Comparison of ENCODE assay signal across 23 mouse cellular contexts in genomic region chr15:100063229-100063773, GRCm38 (mm10). TPM values are rescaled to one million over a fixed set of nuclear protein-coding genes. Genes with fewer than 3 reads are reported as not detected.
DNase-seq lines count a peak whose midpoint lies in the region; ATAC-seq and TF ChIP-seq lines count a peak whose summit lies in the region.
"Had no signal": no experiment of that assay in that cellular context is flagged by ENCODE, and none has a peak within 500 bp of the region (broad histone marks: within the 10 kb centered on the region; RNA-seq: fewer than 3 reads in every experiment).

No protein-coding gene starts in this region.

- 0 out of 2 replicates have a peak overlapping the region, but pooled peaks have one; percentile 11 for H3K9ac ChIP-seq in liver, postnatal 0 days (replicated peaks)
- no peak overlapping the region for H3K9ac ChIP-seq in liver, embryonic 12.5 days
- no peak overlapping the region for H3K9ac ChIP-seq in intestine, postnatal 0 days (ENCODE audit: low read depth, low read length)
- no peak overlapping the region for H3K9ac ChIP-seq in stomach, postnatal 0 days (ENCODE audit: low read length)
- H3K9ac ChIP-seq: embryonic facial prominence, embryonic 13.5 days; forebrain, embryonic 12.5 days; heart, embryonic 15.5 days; hindbrain, embryonic 13.5 days had no signal

- H3K9me3 ChIP-seq in liver, postnatal 0 days (ENCODE audit: low read length): no peaks in the 10 kb centered on the region
- no peaks in the 10 kb centered on the region for H3K9me3 ChIP-seq in liver, embryonic 12.5 days (replicated peaks)
- no peaks in the 10 kb centered on the region for H3K9me3 ChIP-seq in intestine, postnatal 0 days (ENCODE audit: control insufficient read depth)
- H3K9me3 ChIP-seq in stomach, postnatal 0 days (ENCODE audit: control insufficient read depth, low read length): no peaks in the 10 kb centered on the region
- H3K9me3 ChIP-seq: embryonic facial prominence, embryonic 13.5 days; forebrain, embryonic 12.5 days; heart, embryonic 15.5 days; hindbrain, embryonic 13.5 days had no signal

- H3K27me3 ChIP-seq in liver, postnatal 0 days (ENCODE audit: insufficient read depth, low read length): no peaks in the 10 kb centered on the region
- no peaks in the 10 kb centered on the region for H3K27me3 ChIP-seq in liver, embryonic 12.5 days (replicated peaks)
- no peaks in the 10 kb centered on the region for H3K27me3 ChIP-seq in intestine, postnatal 0 days (replicated peaks; ENCODE audit: control insufficient read depth, insufficient read depth, low read length)
- H3K27me3 ChIP-seq in stomach, postnatal 0 days (ENCODE audit: control insufficient read depth, insufficient read depth, low read length): no peaks in the 10 kb centered on the region
- H3K27me3 ChIP-seq: embryonic facial prominence, embryonic 13.5 days; forebrain, embryonic 12.5 days; heart, embryonic 15.5 days; hindbrain, embryonic 13.5 days had no signal

- no peak overlapping the region for H3K4me2 ChIP-seq in liver, postnatal 0 days (ENCODE audit: low read depth, low read length)
- no peak overlapping the region for H3K4me2 ChIP-seq in liver, embryonic 12.5 days
- 0 out of 2 replicates have a peak overlapping the region, but pooled peaks have one; percentile 0 for H3K4me2 ChIP-seq in intestine, postnatal 0 days (replicated peaks; ENCODE audit: low read depth)
- no peak overlapping the region for H3K4me2 ChIP-seq in stomach, postnatal 0 days (replicated peaks; ENCODE audit: low read depth)
- H3K4me2 ChIP-seq: embryonic facial prominence, embryonic 13.5 days; forebrain, embryonic 12.5 days; heart, embryonic 11.5 days; heart, embryonic 15.5 days; hindbrain, embryonic 13.5 days had no signal

- no peaks in the 10 kb centered on the region for H3K36me3 ChIP-seq in liver, postnatal 0 days (replicated peaks; ENCODE audit: insufficient read depth, low read length)
- no peaks in the 10 kb centered on the region for H3K36me3 ChIP-seq in liver, embryonic 12.5 days
- 0 out of 2 replicates have a peak, but pooled peaks cover 3% of the 10 kb centered on the region for H3K36me3 ChIP-seq in intestine, postnatal 0 days (ENCODE audit: control insufficient read depth, insufficient read depth)
- H3K36me3 ChIP-seq in stomach, postnatal 0 days (ENCODE audit: control insufficient read depth, insufficient read depth, low read length): no peaks in the 10 kb centered on the region
- H3K36me3 ChIP-seq: embryonic facial prominence, embryonic 13.5 days; forebrain, embryonic 12.5 days; heart, embryonic 15.5 days; hindbrain, embryonic 13.5 days had no signal

- H3K27ac ChIP-seq in liver, postnatal 0 days (ENCODE audit: low read depth): peak overlapping the region; percentile 44; the same call in 1 of the 2 replicates
- H3K27ac ChIP-seq in liver, embryonic 12.5 days: no peak overlapping the region
- H3K27ac ChIP-seq in intestine, postnatal 0 days (ENCODE audit: low read depth, low read length): peak overlapping the region; percentile 50
- no peak overlapping the region for H3K27ac ChIP-seq in stomach, postnatal 0 days (replicated peaks)
- H3K27ac ChIP-seq: embryonic facial prominence, embryonic 13.5 days; forebrain, embryonic 12.5 days; gastrocnemius, adult 2 months; heart, embryonic 15.5 days; hindbrain, embryonic 13.5 days; hindbrain, postnatal 0 days had no signal

- no peak for TF ChIP-seq CTCF in liver, postnatal 0 days (IDR thresholded peaks at IDR 0.05; ENCODE audit: low read depth)
- no peak for TF ChIP-seq CTCF in intestine, postnatal 0 days (IDR thresholded peaks at IDR 0.05; ENCODE audit: low read depth)
- TF ChIP-seq CTCF in stomach, postnatal 0 days (IDR thresholded peaks at IDR 0.05; ENCODE audit: low read depth): no peak

- TF ChIP-seq EP300 in liver, postnatal 0 days (IDR thresholded peaks at IDR 0.05; ENCODE audit: low read depth): no peak
- TF ChIP-seq EP300 in stomach, postnatal 0 days (optimal IDR thresholded peaks at IDR 0.05): no peak

- DNase-seq in liver, postnatal 0 days: no peak
- DNase-seq in R1 (ENCODE audit: low read depth, low spot score): peak; percentile 41
- no peak for DNase-seq in stomach, postnatal 0 days (ENCODE audit: low spot score)
- no peak for DNase-seq in testis, postnatal 10 days (ENCODE audit: low spot score)
- no peak for DNase-seq in layer of hippocampus, adult 9-10 months (ENCODE audit: low spot score)
- no peak for DNase-seq in B cell, adult 2 months
- DNase-seq: adrenal gland, adult 2 months; adrenal gland, postnatal 25 days; cerebellum, adult 18-20 months; cerebellum, adult 9-11 months; cerebellum, postnatal 36 days; gastrocnemius, adult 2 months; heart, adult 18-20 months; heart, postnatal 14 days had no signal

- no peak overlapping the region for H3K4me3 ChIP-seq in liver, postnatal 0 days (ENCODE audit: low read depth, low read length)
- no peak overlapping the region for H3K4me3 ChIP-seq in liver, embryonic 12.5 days
- no peak overlapping the region for H3K4me3 ChIP-seq in intestine, postnatal 0 days (ENCODE audit: low read depth, low read length)
- H3K4me3 ChIP-seq in stomach, postnatal 0 days (ENCODE audit: low read depth, low read length): no peak overlapping the region
- H3K4me3 ChIP-seq: embryonic facial prominence, embryonic 13.5 days; forebrain, embryonic 12.5 days; gastrocnemius, adult 2 months; heart, embryonic 15.5 days; hindbrain, embryonic 13.5 days had no signal

- peaks cover 32% of the 10 kb centered on the region for H3K4me1 ChIP-seq in liver, postnatal 0 days (ENCODE audit: insufficient read depth)
- H3K4me1 ChIP-seq in liver, embryonic 12.5 days: peaks cover 49% of the 10 kb centered on the region
- 0 out of 2 replicates have a peak, but pooled peaks cover 4% of the 10 kb centered on the region for H3K4me1 ChIP-seq in intestine, postnatal 0 days (replicated peaks; ENCODE audit: control insufficient read depth, insufficient read depth, low read length)
- H3K4me1 ChIP-seq in stomach, postnatal 0 days (replicated peaks; ENCODE audit: control insufficient read depth, insufficient read depth): no peaks in the 10 kb centered on the region

- WGBS in liver, postnatal 0 days (ENCODE audit: insufficient replicate concordance): 81% methylated on average over 13 of the region's 13 CpGs
- whole genome bisulfite sequencing in liver, embryonic 12.5 days (ENCODE audit: insufficient replicate concordance): 70% methylated on average over 13 of the region's 13 CpGs
- 50% methylated on average over 13 of the region's 13 CpGs for WGBS in intestine, postnatal 0 days
- 88% methylated on average over 13 of the region's 13 CpGs for WGBS in stomach, postnatal 0 days

- ATAC-seq in liver, postnatal 0 days: peak; percentile 20
- no peak for ATAC-seq in liver, embryonic 12.5 days
- ATAC-seq in intestine, postnatal 0 days: peak; percentile 89
- 0 out of 2 replicates have a peak, but pooled peaks have one; percentile 51 for ATAC-seq in stomach, postnatal 0 days (ENCODE audit: low FRiP score, low TSS enrichment)
- ATAC-seq: forebrain, embryonic 16.5 days; hindbrain, postnatal 0 days had no signal

RNA-seq across cellular contexts. Expression of gene Dip2b, which starts 24.8 kb away (rescaled TPM):
- polyA plus RNA-seq in liver, postnatal 0 days (2015; fragmentation: Nextera tagmentation; extraction: Ambion mirVana): 2.1 and 2.3 TPM in 2 replicates
- 4.9 and 5.1 TPM in 2 replicates for polyA plus RNA-seq in liver, embryonic 12.5 days (2016; fragmentation: Nextera tagmentation; extraction: Ambion mirVana)
- 4.9 and 5.0 TPM in 2 replicates for polyA plus RNA-seq in intestine, postnatal 0 days (2015; fragmentation: Nextera tagmentation; extraction: Ambion mirVana)
- 5.2 TPM in 2 replicates for polyA plus RNA-seq in stomach, postnatal 0 days (2015; fragmentation: Nextera tagmentation; extraction: Ambion mirVana)

Comparison
In these comparisons a context has a peak if more than half of its experiments do, and no peak if none do; other contexts are left out.
1. H3K27ac ChIP-seq: peak in liver, postnatal 0 days (single experiment) and intestine, postnatal 0 days (single experiment); none in liver, embryonic 12.5 days (single experiment) and stomach, postnatal 0 days (single experiment).